Mouse (Mus musculus): ENCODE data around the gene Pogz.

GRCm38 (mm10) chr3:94878618-94879017 is 41.3 kb downstream of the Pogz start:
- TF ChIP-seq POLR2A (IDR thresholded peaks at IDR 0.05; ENCODE audit: control insufficient read depth, extremely low read depth, insufficient read depth, low read length, poor library complexity) (no peak), CTCF (IDR thresholded peaks at IDR 0.05; ENCODE audit: borderline replicate concordance, control insufficient read depth, extremely low read depth, insufficient read depth, low read length, poor library complexity) (no peak)
